Mouse (Mus musculus): ENCODE data around the gene March8.

GRCm38 (mm10) chr6:116361463-116361862 is 23.6 kb downstream of the March8 start:
- TF ChIP-seq TAL1 (IDR thresholded peaks at IDR 0.05; ENCODE audit: low read length) (no peak), GATA1 (IDR thresholded peaks at IDR 0.05; ENCODE audit: low read length) (no peak)
